Mouse (Mus musculus) MN1 (cell line): ENCODE results near the gene Ripor2.

Source experiments
- DNase-seq: peaks from one replicate; pipeline ENCODE4 v3.0.0-alpha.2; 2016; ENCODE audit warnings: low spot score

Ripor2 gene

DNA sequence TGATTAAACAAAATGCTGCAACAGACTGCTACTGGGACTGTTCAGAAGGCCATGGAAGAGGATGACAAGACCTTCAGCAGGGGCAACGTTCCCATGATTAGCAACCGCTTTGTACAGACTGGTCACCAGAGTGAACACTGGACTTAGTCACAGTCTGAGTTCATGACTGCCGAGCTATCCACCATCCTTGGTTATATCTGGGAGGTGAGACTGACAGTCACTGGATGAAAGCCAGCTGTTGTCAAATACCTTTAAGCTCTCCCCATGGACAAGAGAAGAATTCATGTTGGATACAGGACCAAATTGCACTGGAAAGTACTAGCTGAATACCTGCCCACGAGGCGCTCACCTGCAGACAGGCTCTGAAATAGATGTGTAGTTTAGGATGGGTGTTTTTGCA, 2.4 kb downstream of the Ripor2 start:
- DNase-seq: no peak

DNA sequence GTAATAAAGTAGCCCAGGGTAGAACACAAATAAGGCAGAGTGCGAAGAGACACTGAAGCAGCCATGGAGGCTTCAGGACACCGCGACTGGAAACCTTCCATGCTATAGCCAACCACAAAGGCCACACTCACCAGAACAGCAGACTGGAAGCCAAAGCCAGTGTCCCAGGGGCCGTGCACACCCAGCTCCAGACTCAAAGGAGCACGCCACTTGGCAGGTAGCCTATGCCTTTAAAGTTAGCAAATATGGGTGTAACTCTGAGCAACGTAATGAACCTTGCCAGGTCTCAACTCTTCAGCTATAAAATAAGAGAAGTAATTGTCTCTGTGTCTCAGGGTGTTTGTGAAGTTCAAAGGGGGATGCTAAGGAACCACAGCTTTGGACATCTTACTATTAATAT, 2.9 kb downstream of the Ripor2 start:
- no peak for DNase-seq

DNA sequence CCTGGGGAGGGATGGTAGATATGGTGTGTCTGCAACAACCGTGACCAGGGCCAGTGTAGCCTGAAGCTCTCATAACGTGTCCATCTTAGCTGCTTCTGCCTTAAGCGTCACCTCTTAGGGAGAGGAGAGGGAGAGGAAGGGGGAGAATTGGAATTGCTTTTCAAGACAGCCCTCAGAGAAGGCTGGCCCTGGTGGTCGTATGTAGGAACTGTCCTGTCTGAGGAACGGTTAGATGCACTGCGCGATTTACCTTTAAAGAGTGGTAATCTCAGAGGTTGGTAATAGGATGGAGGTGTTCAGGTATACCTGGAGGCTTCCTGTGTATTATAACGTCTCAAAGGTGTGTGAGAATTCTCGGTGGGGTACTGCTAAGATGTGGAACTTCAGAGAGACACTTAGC, 3.4 kb downstream of the Ripor2 start:
- DNase-seq: no peak

- no peak for DNase-seq
These were observed 5.4 kb downstream of the Ripor2 start for GRCm38 (mm10) chr13:24587192-24587895.

GRCm38 (mm10) chr13:24588603-24589002, 6.6 kb downstream of the Ripor2 start:
- no peak for DNase-seq

GRCm38 (mm10) chr13:24591737-24592136, 9.7 kb downstream of the Ripor2 start:
- no peak for DNase-seq

DNA sequence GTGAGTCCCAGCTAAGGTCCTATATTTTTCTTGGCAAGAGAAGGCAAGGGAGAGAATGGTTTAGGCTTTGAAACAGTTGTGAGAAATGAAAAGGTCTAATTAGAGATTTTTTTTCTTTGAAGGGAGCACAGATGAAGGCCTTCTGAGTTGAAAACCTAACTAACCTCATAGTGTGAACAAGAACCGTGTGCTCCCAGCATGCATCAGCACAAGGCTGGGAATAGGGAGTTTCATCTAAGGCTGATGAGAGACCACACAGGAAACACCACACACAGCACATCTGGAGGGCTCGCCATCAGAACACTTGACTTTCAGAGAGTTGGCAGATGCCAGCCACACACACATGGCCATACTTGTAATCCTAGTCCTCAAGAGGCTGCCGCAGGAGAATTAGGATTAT, 12.3 kb downstream of the Ripor2 start:
- DNase-seq: no peak

GRCm38 (mm10) chr13:24599631-24600041, 17.6 kb downstream of the Ripor2 start:
- DNase-seq: no peak

DNA sequence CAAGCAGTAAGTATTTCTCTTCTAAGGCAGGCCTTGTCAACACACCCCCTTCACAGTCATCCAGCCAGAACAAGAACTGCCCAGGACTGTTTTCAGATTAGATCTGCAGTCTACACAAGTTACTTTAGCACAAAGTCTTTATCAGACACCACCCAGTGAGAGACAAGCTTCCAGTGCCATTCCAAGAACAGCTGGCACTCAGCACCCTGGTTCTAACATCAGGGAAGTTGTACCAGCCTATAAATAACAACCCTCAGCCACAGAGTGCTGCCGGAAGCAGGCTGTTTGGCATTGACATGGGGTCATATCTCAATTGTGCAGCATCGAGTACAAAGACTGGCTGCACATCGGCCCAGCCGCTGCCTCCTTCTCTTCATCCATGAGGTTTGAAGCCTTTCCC, 21.0 kb downstream of the Ripor2 start:
- DNase-seq: no peak

GRCm38 (mm10) chr13:24603591-24604009, 21.6 kb downstream of the Ripor2 start:
- DNase-seq: no peak

GRCm38 (mm10) chr13:24604096-24604495, 22.1 kb downstream of the Ripor2 start:
- DNase-seq: no peak

DNA sequence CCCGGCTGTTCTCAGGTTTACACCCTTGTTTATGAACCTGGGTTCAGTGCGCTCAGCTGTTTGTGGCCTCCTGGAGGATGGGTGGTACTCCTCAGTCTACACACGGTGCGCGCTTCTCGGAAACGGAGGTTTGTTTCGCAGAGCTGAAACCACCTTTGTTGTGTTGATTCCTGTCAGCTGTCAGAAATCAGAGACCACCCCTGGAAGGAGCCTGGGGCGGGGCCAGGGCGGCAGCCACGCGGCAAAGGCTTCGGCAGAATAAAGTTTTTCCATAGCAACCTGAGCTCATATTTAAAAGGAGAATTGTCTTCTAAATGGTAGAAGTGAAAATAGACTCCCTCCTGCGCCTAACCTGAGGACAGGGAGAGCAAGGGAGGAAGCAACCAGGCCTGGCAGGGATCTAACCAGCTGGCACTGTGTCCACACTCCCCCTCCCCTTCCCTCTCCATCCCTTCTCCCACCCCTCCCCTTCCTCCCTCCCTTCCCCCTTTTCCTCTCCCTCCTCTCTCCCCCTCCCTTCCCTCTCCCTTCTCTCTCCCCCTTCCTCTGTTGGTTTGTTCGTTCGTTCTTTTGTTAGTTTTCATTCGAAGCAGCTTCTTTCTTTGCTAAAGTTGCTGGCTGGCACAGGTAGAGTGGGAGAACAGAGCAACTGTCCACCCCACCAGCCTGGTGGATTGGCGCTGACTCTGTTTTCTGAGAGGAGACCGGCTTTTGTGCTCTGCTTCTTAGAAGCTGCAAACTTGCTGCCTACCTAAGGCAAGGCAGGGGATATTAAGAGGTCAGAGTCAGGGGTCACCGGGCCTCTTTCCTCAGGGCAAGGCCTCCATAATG, 23.0 kb downstream of the Ripor2 start:
- DNase-seq: no peak

GRCm38 (mm10) chr13:24605755-24606154, 23.8 kb downstream of the Ripor2 start:
- DNase-seq: no peak

GRCm38 (mm10) chr13:24607961-24608360, 26.0 kb downstream of the Ripor2 start:
- no peak for DNase-seq

DNA sequence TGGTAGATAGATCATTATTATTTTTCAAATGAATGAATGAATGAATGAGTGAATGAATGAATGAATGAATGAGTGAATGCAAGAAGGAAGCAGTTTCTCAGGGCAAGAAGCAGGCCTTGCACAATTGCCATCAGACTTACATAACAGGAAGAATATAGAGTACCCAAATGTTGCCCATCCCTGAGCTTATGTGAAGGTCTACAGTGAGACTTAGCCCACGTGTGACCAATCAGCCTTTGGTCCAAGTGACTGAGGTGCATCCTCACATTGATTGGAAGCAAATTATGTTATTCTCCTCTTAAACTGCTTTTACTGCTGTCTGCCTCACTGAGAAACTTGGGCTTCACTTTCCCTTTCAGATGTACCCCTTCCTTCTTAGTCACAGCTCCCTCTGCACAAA, 26.7 kb downstream of the Ripor2 start:
- DNase-seq: no peak

- DNase-seq: no peak
These were observed 28.9 kb downstream of the Ripor2 start for GRCm38 (mm10) chr13:24610883-24611282.

DNA sequence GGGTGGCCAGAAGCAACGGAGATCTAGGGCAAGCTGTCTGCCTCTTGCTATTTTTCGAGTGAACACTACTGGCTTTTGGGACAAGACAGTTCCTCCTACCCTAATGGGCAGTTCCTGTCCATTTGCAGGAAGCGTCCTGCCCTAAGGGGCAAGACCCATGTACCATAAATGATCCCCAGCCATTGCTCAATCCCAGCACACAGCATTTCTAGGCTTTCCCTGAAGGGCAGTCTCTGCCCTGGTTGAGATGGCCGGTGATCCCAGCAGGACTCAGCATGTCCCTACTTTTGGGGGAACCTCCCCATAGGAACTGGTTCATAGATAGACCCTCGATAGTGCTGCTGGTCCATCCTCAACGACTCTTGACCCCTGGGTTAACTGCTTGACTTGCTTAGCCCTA, 31.0 kb downstream of the Ripor2 start:
- DNase-seq: no peak

DNA sequence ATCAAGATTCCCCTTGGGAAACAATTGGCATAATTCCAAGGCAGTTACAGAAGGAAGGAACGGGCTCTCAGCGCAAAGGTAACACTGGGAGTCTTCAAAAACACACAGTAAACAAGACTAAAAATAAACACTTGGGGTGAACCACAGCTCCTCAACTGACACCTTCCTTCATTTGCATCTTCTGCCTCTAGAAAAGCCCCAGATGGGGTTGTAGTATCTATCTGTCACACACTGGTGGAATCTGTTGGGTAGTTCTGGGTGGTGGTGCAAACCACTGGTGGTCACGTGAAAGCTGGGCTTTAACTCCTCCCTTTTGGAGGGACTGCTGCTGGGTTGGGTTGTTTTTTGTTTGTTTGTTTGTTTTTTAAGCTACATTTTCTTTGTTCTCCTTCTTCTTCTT, 31.4 kb downstream of the Ripor2 start:
- DNase-seq: no peak

DNA sequence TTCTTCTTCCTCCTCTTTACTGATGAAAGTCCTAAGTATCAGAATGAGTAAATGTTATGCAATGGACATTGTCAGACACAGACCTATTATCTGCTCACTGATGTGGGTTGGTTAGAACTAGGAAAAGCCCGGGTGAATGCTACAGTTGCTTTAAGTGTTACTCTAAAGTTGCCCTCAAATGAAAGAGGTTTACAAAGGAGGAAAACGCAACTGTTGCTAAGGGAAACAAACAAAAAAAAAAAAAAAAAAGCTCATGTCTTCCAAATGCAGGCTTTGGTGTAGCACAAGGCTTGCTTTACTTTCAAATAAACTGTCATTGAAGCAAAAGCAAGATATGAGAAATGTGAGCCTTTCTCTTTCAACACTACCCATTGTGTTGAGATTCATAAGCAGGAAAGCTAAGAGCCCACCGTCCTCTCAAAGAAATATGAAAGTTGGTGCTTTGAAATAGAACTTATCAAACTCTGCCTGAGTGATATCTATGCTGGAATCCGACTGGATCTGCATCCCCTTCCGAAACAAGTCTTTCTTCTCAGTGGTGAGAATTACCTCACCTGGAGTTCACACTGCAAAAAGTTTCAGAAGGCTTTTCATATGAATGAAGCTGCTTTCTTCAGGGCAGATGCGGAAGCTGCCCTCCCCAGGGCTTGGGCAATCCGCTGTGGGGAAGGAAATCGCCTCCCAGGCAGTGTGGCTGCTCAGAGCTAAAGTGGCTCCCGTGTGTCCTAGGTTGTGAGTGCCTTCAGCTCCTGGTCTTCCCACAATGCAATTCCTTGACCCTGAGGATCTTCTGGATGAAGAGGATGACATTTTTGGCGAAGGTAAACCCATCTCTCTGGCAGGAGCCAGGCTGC, 32.2 kb downstream of the Ripor2 start:
- no peak for DNase-seq

- no peak for DNase-seq
These were observed 34.1 kb downstream of the Ripor2 start for GRCm38 (mm10) chr13:24615921-24616565.

DNA sequence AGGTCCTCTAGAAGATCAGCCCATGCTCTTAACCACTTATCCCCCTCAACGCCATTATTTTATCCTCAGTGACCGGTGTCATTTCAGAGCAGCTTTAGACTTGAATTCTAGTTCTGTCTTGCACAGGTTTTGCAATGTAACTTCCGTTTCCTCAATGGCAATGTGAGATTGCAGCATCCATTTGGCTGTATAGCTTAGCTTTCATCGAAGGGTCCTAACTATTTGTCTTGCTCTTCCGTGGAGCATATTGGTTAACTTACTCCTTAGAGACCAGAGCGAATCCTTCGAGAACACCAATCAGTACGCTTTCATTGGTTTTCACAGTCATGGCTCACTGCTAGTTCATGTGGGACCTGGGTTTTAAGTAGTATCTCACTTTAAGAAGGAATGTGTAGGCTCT, 34.7 kb downstream of the Ripor2 start:
- no peak for DNase-seq
